ENCODE assay signal across 23 mouse cellular contexts in genomic region chr2:173724940-173725807, GRCm38 (mm10). TPM values are rescaled to one million over a fixed set of nuclear protein-coding genes. Genes with fewer than 3 reads are reported as not detected.
DNase-seq lines count a peak whose midpoint lies in the region; ATAC-seq and TF ChIP-seq lines count a peak whose summit lies in the region.
"Had no signal": no experiment of that assay in that cellular context is flagged by ENCODE, and none has a peak within 500 bp of the region (broad histone marks: within the 10 kb centered on the region; RNA-seq: fewer than 3 reads in every experiment).

No protein-coding gene starts in this region.

- H3K36me3 ChIP-seq in hindbrain, embryonic 11.5 days (ENCODE audit: control insufficient read depth, insufficient read depth, low read length), result no peaks in the 10 kb centered on the region
- H3K36me3 ChIP-seq in hindbrain, postnatal 0 days (ENCODE audit: insufficient read depth, low read length), result no peaks in the 10 kb centered on the region
- H3K36me3 ChIP-seq in liver, embryonic 16.5 days (ENCODE audit: control insufficient read depth, insufficient read depth), result no peaks in the 10 kb centered on the region
- H3K36me3 ChIP-seq in liver, postnatal 0 days (replicated peaks; ENCODE audit: insufficient read depth, low read length), result no peaks in the 10 kb centered on the region
- no peaks in the 10 kb centered on the region for H3K36me3 ChIP-seq in intestine, embryonic 15.5 days
- H3K36me3 ChIP-seq: heart, embryonic 10.5 days; lung, embryonic 15.5 days; midbrain, embryonic 15.5 days had no signal

- TF ChIP-seq CTCF in hindbrain, postnatal 0 days (IDR thresholded peaks at IDR 0.05; ENCODE audit: low read depth), result no peak
- TF ChIP-seq CTCF in liver, postnatal 0 days (IDR thresholded peaks at IDR 0.05; ENCODE audit: low read depth), result no peak

- H3K27ac ChIP-seq in hindbrain, embryonic 11.5 days (ENCODE audit: low read depth, low read length), result peak overlapping the region; percentile 17; the same call in 1 of the 2 replicates
- H3K27ac ChIP-seq in hindbrain, postnatal 0 days, result no peak overlapping the region
- H3K27ac ChIP-seq in liver, embryonic 16.5 days (ENCODE audit: low read length), result no peak overlapping the region
- no peak overlapping the region for H3K27ac ChIP-seq in liver, postnatal 0 days (ENCODE audit: low read depth)
- no peak overlapping the region for H3K27ac ChIP-seq in intestine, embryonic 15.5 days
- H3K27ac ChIP-seq: forebrain, embryonic 13.5 days; heart, embryonic 10.5 days; lung, embryonic 15.5 days; midbrain, embryonic 15.5 days had no signal

- no peak overlapping the region for H3K4me3 ChIP-seq in hindbrain, embryonic 11.5 days (ENCODE audit: low read depth, low read length)
- H3K4me3 ChIP-seq in hindbrain, postnatal 0 days (ENCODE audit: low read length), result no peak overlapping the region
- no peak overlapping the region for H3K4me3 ChIP-seq in liver, embryonic 16.5 days (ENCODE audit: low read depth, low read length)
- H3K4me3 ChIP-seq in liver, postnatal 0 days (ENCODE audit: low read depth, low read length), result no peak overlapping the region
- no peak overlapping the region for H3K4me3 ChIP-seq in intestine, embryonic 15.5 days (replicated peaks)
- H3K4me3 ChIP-seq: forebrain, embryonic 13.5 days; heart, embryonic 10.5 days; lung, embryonic 15.5 days; midbrain, embryonic 15.5 days had no signal

- no peaks in the 10 kb centered on the region for H3K9me3 ChIP-seq in hindbrain, embryonic 11.5 days (ENCODE audit: control insufficient read depth, low read length)
- no peaks in the 10 kb centered on the region for H3K9me3 ChIP-seq in hindbrain, postnatal 0 days (ENCODE audit: low read length)
- no peaks in the 10 kb centered on the region for H3K9me3 ChIP-seq in liver, embryonic 16.5 days (replicated peaks; ENCODE audit: control insufficient read depth, low read length)
- H3K9me3 ChIP-seq in liver, postnatal 0 days (ENCODE audit: low read length), result no peaks in the 10 kb centered on the region
- H3K9me3 ChIP-seq in intestine, embryonic 15.5 days, result no peaks in the 10 kb centered on the region
- H3K9me3 ChIP-seq: forebrain, embryonic 13.5 days; heart, embryonic 10.5 days; lung, embryonic 15.5 days; midbrain, embryonic 15.5 days had no signal

- no peaks in the 10 kb centered on the region; the same call in 1 of the 2 replicates for H3K4me1 ChIP-seq in hindbrain, embryonic 11.5 days (replicated peaks; ENCODE audit: control insufficient read depth, insufficient read depth, low read length)
- H3K4me1 ChIP-seq in hindbrain, postnatal 0 days (ENCODE audit: insufficient read depth, low read length), result no peaks in the 10 kb centered on the region
- no peaks in the 10 kb centered on the region for H3K4me1 ChIP-seq in liver, embryonic 16.5 days (ENCODE audit: control insufficient read depth, low read depth, low read length)
- H3K4me1 ChIP-seq in liver, postnatal 0 days (ENCODE audit: insufficient read depth), result no peaks in the 10 kb centered on the region; the same call in 1 of the 2 replicates
- peaks cover 4% of the 10 kb centered on the region; the same call in 1 of the 2 replicates for H3K4me1 ChIP-seq in intestine, embryonic 15.5 days (replicated peaks)

- H3K27me3 ChIP-seq in hindbrain, embryonic 11.5 days (ENCODE audit: control insufficient read depth, insufficient read depth, low read length), result no peaks in the 10 kb centered on the region
- H3K27me3 ChIP-seq in hindbrain, postnatal 0 days (ENCODE audit: insufficient read depth, low read length), result no peaks in the 10 kb centered on the region
- H3K27me3 ChIP-seq in liver, embryonic 16.5 days (ENCODE audit: control insufficient read depth, insufficient read depth, low read depth, low read length), result no peaks in the 10 kb centered on the region
- H3K27me3 ChIP-seq in liver, postnatal 0 days (ENCODE audit: insufficient read depth, low read length), result no peaks in the 10 kb centered on the region
- no peaks in the 10 kb centered on the region for H3K27me3 ChIP-seq in intestine, embryonic 15.5 days (replicated peaks)
- H3K27me3 ChIP-seq: forebrain, embryonic 13.5 days; lung, embryonic 15.5 days; midbrain, embryonic 15.5 days had no signal

- H3K9ac ChIP-seq in hindbrain, embryonic 11.5 days (ENCODE audit: low read depth, low read length), result no peak overlapping the region
- no peak overlapping the region for H3K9ac ChIP-seq in hindbrain, postnatal 0 days (replicated peaks; ENCODE audit: low read length)
- H3K9ac ChIP-seq in liver, embryonic 16.5 days (ENCODE audit: low read depth, low read length), result no peak overlapping the region
- H3K9ac ChIP-seq in liver, postnatal 0 days (replicated peaks), result no peak overlapping the region
- no peak overlapping the region for H3K9ac ChIP-seq in intestine, embryonic 15.5 days
- H3K9ac ChIP-seq: forebrain, embryonic 13.5 days; lung, embryonic 15.5 days; midbrain, embryonic 15.5 days had no signal

- TF ChIP-seq EP300 in liver, postnatal 0 days (IDR thresholded peaks at IDR 0.05; ENCODE audit: low read depth), result no peak

- 51% methylated on average over 15 of the region's 15 CpGs for WGBS in hindbrain, embryonic 11.5 days
- 43% methylated on average over 15 of the region's 15 CpGs for WGBS in hindbrain, postnatal 0 days
- WGBS in liver, embryonic 16.5 days (ENCODE audit: insufficient replicate concordance), result 61% methylated on average over 15 of the region's 15 CpGs
- 67% methylated on average over 15 of the region's 15 CpGs for WGBS in liver, postnatal 0 days (ENCODE audit: insufficient replicate concordance)
- 68% methylated on average over 15 of the region's 15 CpGs for WGBS in intestine, embryonic 15.5 days

- DNase-seq in hindbrain, embryonic 11.5 days (ENCODE audit: low spot score), result peak; percentile 34
- DNase-seq in hindbrain, postnatal 0 days (ENCODE audit: low spot score), result no peak
- DNase-seq in liver, postnatal 0 days, result no peak
- peak; percentile 57 for DNase-seq in embryo, embryonic 11 days
- DNase-seq in retina, embryonic 14.5 days (ENCODE audit: low spot score), result peak; percentile 81
- DNase-seq: B cell, adult 2 months; cerebellum, adult 9-10 months; gastrocnemius, postnatal 25 days; heart, postnatal 10 days; layer of hippocampus, postnatal 36 days; thymus, adult 18-20 months had no signal

- ATAC-seq in hindbrain, embryonic 11.5 days (ENCODE audit: low FRiP score), result peak; percentile 73
- ATAC-seq in hindbrain, postnatal 0 days, result no peak
- ATAC-seq in liver, embryonic 16.5 days (ENCODE audit: low read depth), result peak; percentile 45; the same call in 1 of the 2 replicates
- no peak for ATAC-seq in liver, postnatal 0 days
- no peak for ATAC-seq in intestine, embryonic 15.5 days
- ATAC-seq: activated CD4-positive, CD25-positive, alpha-beta regulatory T cell, adult 4 months; forebrain, embryonic 13.5 days; midbrain, embryonic 15.5 days had no signal

- H3K4me2 ChIP-seq in hindbrain, embryonic 11.5 days (replicated peaks; ENCODE audit: low read depth, low read length), result no peak overlapping the region
- no peak overlapping the region for H3K4me2 ChIP-seq in hindbrain, postnatal 0 days (ENCODE audit: low read depth, low read length)
- H3K4me2 ChIP-seq in liver, embryonic 16.5 days (ENCODE audit: low read depth, low read length), result no peak overlapping the region
- H3K4me2 ChIP-seq in liver, postnatal 0 days (ENCODE audit: low read depth, low read length), result no peak overlapping the region
- no peak overlapping the region for H3K4me2 ChIP-seq in intestine, embryonic 15.5 days (replicated peaks)
- H3K4me2 ChIP-seq: forebrain, embryonic 13.5 days; midbrain, embryonic 15.5 days had no signal

RNA-seq across cellular contexts. Expression of gene 1700010B08Rik, which starts 6.0 kb away (rescaled TPM):
- not detected in 2 replicates for polyA plus RNA-seq in hindbrain, embryonic 11.5 days (2014; fragmentation: Nextera tagmentation; extraction: Ambion mirVana)
- total RNA-seq in hindbrain, postnatal 0 days (2014; rRNA removed), result not detected in 2 replicates
- not detected in 2 replicates for polyA plus RNA-seq in hindbrain, postnatal 0 days (2015; fragmentation: Nextera tagmentation; extraction: Ambion mirVana)
- polyA plus RNA-seq in liver, embryonic 16.5 days (2015; fragmentation: Nextera tagmentation; extraction: Ambion mirVana), result not detected in 2 replicates
- not detected in 2 replicates for polyA plus RNA-seq in liver, postnatal 0 days (2015; fragmentation: Nextera tagmentation; extraction: Ambion mirVana)
- polyA plus RNA-seq in intestine, embryonic 15.5 days (2015; fragmentation: Nextera tagmentation; extraction: Ambion mirVana), result not detected in 2 replicates
- total RNA-seq: gastrocnemius, postnatal 25 days; heart, postnatal 10 days; layer of hippocampus, adult 18-20 months; layer of hippocampus, postnatal 36 days; left cerebral cortex, postnatal 25 days; liver, adult 2 months had no signal
- polyA plus RNA-seq: activated CD4-positive, CD25-positive, alpha-beta regulatory T cell, adult 4 months; cortical plate, adult 2 months; forebrain, embryonic 13.5 days; heart, embryonic 10.5 days; intestine, embryonic 14.5 days; liver, adult 2 months; lung, embryonic 15.5 days had no signal

RNA-seq across cellular contexts. Expression of gene Vapb, which starts 12.1 kb away (rescaled TPM):
- 16.1 and 18.1 TPM in 2 replicates for polyA plus RNA-seq in hindbrain, embryonic 11.5 days (2014; fragmentation: Nextera tagmentation; extraction: Ambion mirVana)
- total RNA-seq in hindbrain, postnatal 0 days (2014; rRNA removed), result 31.4 and 34.1 TPM in 2 replicates
- polyA plus RNA-seq in hindbrain, postnatal 0 days (2015; fragmentation: Nextera tagmentation; extraction: Ambion mirVana), result 15.8 and 18.8 TPM in 2 replicates
- polyA plus RNA-seq in liver, embryonic 16.5 days (2015; fragmentation: Nextera tagmentation; extraction: Ambion mirVana), result 5.6 and 6.0 TPM in 2 replicates
- polyA plus RNA-seq in liver, postnatal 0 days (2015; fragmentation: Nextera tagmentation; extraction: Ambion mirVana), result 4.7 and 7.6 TPM in 2 replicates
- polyA plus RNA-seq in intestine, embryonic 15.5 days (2015; fragmentation: Nextera tagmentation; extraction: Ambion mirVana), result 13.3 and 14.5 TPM in 2 replicates

Comparison
In these comparisons a context has a peak if more than half of its experiments do, and no peak if none do; other contexts are left out.
1. ATAC-seq: peak in hindbrain, embryonic 11.5 days (single experiment) and liver, embryonic 16.5 days (single experiment); none in hindbrain, postnatal 0 days (single experiment), liver, postnatal 0 days (single experiment) and intestine, embryonic 15.5 days (single experiment).
2. DNase-seq: peak in hindbrain, embryonic 11.5 days (single experiment), embryo, embryonic 11 days (single experiment) and retina, embryonic 14.5 days (single experiment); none in hindbrain, postnatal 0 days (single experiment) and liver, postnatal 0 days (single experiment).